ENCODE assay signal across 14 mouse cellular contexts in genomic region chr11:4814507-4815450, GRCm38 (mm10).
"Had no signal": no experiment of that assay in that cellular context is flagged by ENCODE, and none has a peak within 500 bp of the region (broad histone marks: within the 10 kb centered on the region; RNA-seq: fewer than 3 reads in every experiment).

No protein-coding gene starts in this region.

- H3K4me3 ChIP-seq: intestine, embryonic 15.5 days; kidney, embryonic 15.5 days; limb, embryonic 15.5 days; liver, embryonic 12.5 days; lung, embryonic 15.5 days; midbrain, embryonic 10.5 days; myocyte; neural tube, embryonic 15.5 days had no signal

- DNase-seq: kidney, adult 18-20 months; kidney, postnatal 14 days; layer of hippocampus, adult 9-11 months; layer of hippocampus, postnatal 36 days; midbrain, embryonic 14.5 days; thymus, postnatal 14 days had no signal

- H3K4me1 ChIP-seq: intestine, embryonic 15.5 days; kidney, embryonic 15.5 days; limb, embryonic 15.5 days; liver, embryonic 12.5 days; lung, embryonic 15.5 days; midbrain, embryonic 10.5 days had no signal
